Mouse (Mus musculus): ENCODE results near the gene Cog2. TPM values are rescaled to one million over a fixed set of nuclear protein-coding genes. Genes with fewer than 3 reads are reported as not detected.

Gene Cog2
- polyA plus RNA-seq, 1 experiment: 27.6 TPM

- TF ChIP-seq FOSL1 (IDR thresholded peaks at IDR 0.05; ENCODE audit: insufficient read depth, low read length, poor library complexity, severe bottlenecking): no peak
- TF ChIP-seq CTCF (IDR thresholded peaks at IDR 0.05; ENCODE audit: control insufficient read depth, insufficient read depth, insufficient read length): no peak
- TF ChIP-seq MYOG (IDR thresholded peaks at IDR 0.05; ENCODE audit: control insufficient read depth, extremely low read depth, insufficient read length): no peak
- no peak for TF ChIP-seq MYOD1 (IDR thresholded peaks at IDR 0.05; ENCODE audit: control insufficient read depth, insufficient read length, low read depth)
- no peak for TF ChIP-seq USF1 (IDR thresholded peaks at IDR 0.05; ENCODE audit: low read depth)
- no peak for TF ChIP-seq CEBPB (IDR thresholded peaks at IDR 0.05; ENCODE audit: low read depth)
- no peak for TF ChIP-seq MAX (IDR thresholded peaks at IDR 0.05)
These were observed 24.9 kb upstream of the Cog2 start for GRCm38 (mm10) chr8:124495676-124496075.

DNA sequence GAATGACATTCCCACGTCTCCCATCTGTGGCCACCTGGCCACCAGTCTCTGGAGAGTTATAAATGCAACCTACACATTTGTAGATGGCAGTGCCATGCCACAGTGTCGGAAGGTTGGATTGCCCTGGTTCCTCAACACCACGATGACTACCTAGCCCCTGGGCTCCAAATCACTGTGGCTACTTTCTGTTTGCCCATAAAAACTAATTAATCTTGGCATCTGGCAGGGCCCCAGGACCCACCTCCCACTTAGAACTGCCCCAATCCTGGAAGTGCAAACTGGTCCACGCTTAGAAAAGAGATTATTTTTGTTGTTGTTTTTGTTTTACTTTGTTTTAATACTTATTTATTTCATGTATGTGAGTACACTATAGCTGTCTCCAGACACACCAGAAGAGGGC lies 24.3 kb upstream of the Cog2 start:
- Histone ChIP-seq H3ac (ENCODE audit: control insufficient read depth, insufficient read length, low read depth) (no peak overlapping the region), H3K36me3 (ENCODE audit: control insufficient read depth, insufficient read depth) (no peaks in the 10 kb centered on the region), H3K79me2 (ENCODE audit: control insufficient read depth, insufficient read depth) (no peaks in the 10 kb centered on the region), H3K27me3 (ENCODE audit: control insufficient read depth, insufficient read depth, insufficient read length) (peaks cover 13% of the 10 kb centered on the region), H3K4me3 (ENCODE audit: insufficient read depth, poor library complexity, severe bottlenecking) (no peak overlapping the region), H3K79me3 (ENCODE audit: low read depth) (no peaks in the 10 kb centered on the region)
- TF ChIP-seq CTCF (IDR thresholded peaks at IDR 0.05; ENCODE audit: control insufficient read depth, insufficient read depth, insufficient read length): no peak
- TF ChIP-seq MYOG (IDR thresholded peaks at IDR 0.05; ENCODE audit: control insufficient read depth, extremely low read depth, insufficient read length): no peak
- TF ChIP-seq MAX (IDR thresholded peaks at IDR 0.05): no peak
- no peak for TF ChIP-seq USF1 (IDR thresholded peaks at IDR 0.05; ENCODE audit: low read depth)
- TF ChIP-seq CEBPB (IDR thresholded peaks at IDR 0.05; ENCODE audit: low read depth): no peak
- TF ChIP-seq MYOD1 (IDR thresholded peaks at IDR 0.05; ENCODE audit: control insufficient read depth, insufficient read length, low read depth): no peak
- TF ChIP-seq FOSL1 (IDR thresholded peaks at IDR 0.05; ENCODE audit: insufficient read depth, low read length, poor library complexity, severe bottlenecking): no peak

More at GRCm38 (mm10) chr8:124495676-124496075, 24.9 kb upstream of the Cog2 start:
- Histone ChIP-seq H3K79me3 (ENCODE audit: low read depth) (no peaks in the 10 kb centered on the region), H3ac (ENCODE audit: control insufficient read depth, insufficient read length, low read depth) (no peak overlapping the region), H3K79me2 (ENCODE audit: control insufficient read depth, insufficient read depth) (no peaks in the 10 kb centered on the region), H3K4me3 (ENCODE audit: insufficient read depth, poor library complexity, severe bottlenecking) (no peak overlapping the region), H3K27me3 (ENCODE audit: control insufficient read depth, insufficient read depth, insufficient read length) (peaks cover 13% of the 10 kb centered on the region), H3K36me3 (ENCODE audit: control insufficient read depth, insufficient read depth) (no peaks in the 10 kb centered on the region)

GRCm38 (mm10) chr8:124496871-124497270 lies 23.7 kb upstream of the Cog2 start:
- Histone ChIP-seq H3K79me3 (ENCODE audit: low read depth) (no peaks in the 10 kb centered on the region), H3K4me3 (ENCODE audit: insufficient read depth, poor library complexity, severe bottlenecking) (no peak overlapping the region), H3ac (ENCODE audit: control insufficient read depth, insufficient read length, low read depth) (no peak overlapping the region), H3K79me2 (ENCODE audit: control insufficient read depth, insufficient read depth) (no peaks in the 10 kb centered on the region), H3K27me3 (ENCODE audit: control insufficient read depth, insufficient read depth, insufficient read length) (peaks cover 13% of the 10 kb centered on the region), H3K36me3 (ENCODE audit: control insufficient read depth, insufficient read depth) (no peaks in the 10 kb centered on the region)
- TF ChIP-seq FOSL1 (IDR thresholded peaks at IDR 0.05; ENCODE audit: insufficient read depth, low read length, poor library complexity, severe bottlenecking) (no peak), CTCF (IDR thresholded peaks at IDR 0.05; ENCODE audit: control insufficient read depth, insufficient read depth, insufficient read length) (no peak), MYOG (IDR thresholded peaks at IDR 0.05; ENCODE audit: control insufficient read depth, extremely low read depth, insufficient read length) (no peak), MYOD1 (IDR thresholded peaks at IDR 0.05; ENCODE audit: control insufficient read depth, insufficient read length, low read depth) (no peak), CEBPB (IDR thresholded peaks at IDR 0.05; ENCODE audit: low read depth) (no peak), MAX (IDR thresholded peaks at IDR 0.05) (no peak), USF1 (IDR thresholded peaks at IDR 0.05; ENCODE audit: low read depth) (no peak)

- TF ChIP-seq MYOD1 (IDR thresholded peaks at IDR 0.05; ENCODE audit: control insufficient read depth, insufficient read length, low read depth) (no peak), MAX (IDR thresholded peaks at IDR 0.05) (no peak), FOSL1 (IDR thresholded peaks at IDR 0.05; ENCODE audit: insufficient read depth, low read length, poor library complexity, severe bottlenecking) (no peak), MYOG (IDR thresholded peaks at IDR 0.05; ENCODE audit: control insufficient read depth, extremely low read depth, insufficient read length) (no peak), USF1 (IDR thresholded peaks at IDR 0.05; ENCODE audit: low read depth) (no peak), CEBPB (IDR thresholded peaks at IDR 0.05; ENCODE audit: low read depth) (no peak), CTCF (IDR thresholded peaks at IDR 0.05; ENCODE audit: control insufficient read depth, insufficient read depth, insufficient read length) (no peak)
- Histone ChIP-seq H3K27me3 (ENCODE audit: control insufficient read depth, insufficient read depth, insufficient read length) (peaks cover 8% of the 10 kb centered on the region), H3K36me3 (ENCODE audit: control insufficient read depth, insufficient read depth) (no peaks in the 10 kb centered on the region), H3K4me3 (ENCODE audit: insufficient read depth, poor library complexity, severe bottlenecking) (no peak overlapping the region), H3K79me2 (ENCODE audit: control insufficient read depth, insufficient read depth) (no peaks in the 10 kb centered on the region), H3ac (ENCODE audit: control insufficient read depth, insufficient read length, low read depth) (no peak overlapping the region), H3K79me3 (ENCODE audit: low read depth) (no peaks in the 10 kb centered on the region)
These were observed 22.2 kb upstream of the Cog2 start for GRCm38 (mm10) chr8:124498398-124498797.

- TF ChIP-seq USF1 (IDR thresholded peaks at IDR 0.05; ENCODE audit: low read depth) (no peak), MYOD1 (IDR thresholded peaks at IDR 0.05; ENCODE audit: control insufficient read depth, insufficient read length, low read depth) (no peak), FOSL1 (IDR thresholded peaks at IDR 0.05; ENCODE audit: insufficient read depth, low read length, poor library complexity, severe bottlenecking) (no peak), CEBPB (IDR thresholded peaks at IDR 0.05; ENCODE audit: low read depth) (no peak), CTCF (IDR thresholded peaks at IDR 0.05; ENCODE audit: control insufficient read depth, insufficient read depth, insufficient read length) (no peak)
These were observed 21.2 kb upstream of the Cog2 start for GRCm38 (mm10) chr8:124499236-124499937.

More at GRCm38 (mm10) chr8:124499236-124499937, 21.2 kb upstream of the Cog2 start:
- H3K27me3 ChIP-seq (ENCODE audit: control insufficient read depth, insufficient read depth, insufficient read length): peaks cover 2% of the 10 kb centered on the region
- no peaks in the 10 kb centered on the region for H3K79me2 ChIP-seq (ENCODE audit: control insufficient read depth, insufficient read depth)
- H3K36me3 ChIP-seq (ENCODE audit: control insufficient read depth, insufficient read depth): no peaks in the 10 kb centered on the region
- no peak overlapping the region for H3ac ChIP-seq (ENCODE audit: control insufficient read depth, insufficient read length, low read depth)
- no peak overlapping the region for H3K4me3 ChIP-seq (ENCODE audit: insufficient read depth, poor library complexity, severe bottlenecking)
- no peaks in the 10 kb centered on the region for H3K79me3 ChIP-seq (ENCODE audit: low read depth)
